Mouse (Mus musculus): ENCODE results near the gene Susd3. TPM values are rescaled to one million over a fixed set of nuclear protein-coding genes. Genes with fewer than 3 reads are reported as not detected.

Susd3 gene
- total RNA-seq, 2 experiments from 2014 or later = 0.55 to 1.3 TPM

GRCm38 (mm10) chr13:49246626-49247025 is 1.9 kb downstream of the Susd3 start:
- no peak for DNase-seq

- peak in 1 of 2 experiments; percentile 66 for DNase-seq
Measured at GRCm38 (mm10) chr13:49246011-49246410, 2.5 kb downstream of the Susd3 start.

DNA sequence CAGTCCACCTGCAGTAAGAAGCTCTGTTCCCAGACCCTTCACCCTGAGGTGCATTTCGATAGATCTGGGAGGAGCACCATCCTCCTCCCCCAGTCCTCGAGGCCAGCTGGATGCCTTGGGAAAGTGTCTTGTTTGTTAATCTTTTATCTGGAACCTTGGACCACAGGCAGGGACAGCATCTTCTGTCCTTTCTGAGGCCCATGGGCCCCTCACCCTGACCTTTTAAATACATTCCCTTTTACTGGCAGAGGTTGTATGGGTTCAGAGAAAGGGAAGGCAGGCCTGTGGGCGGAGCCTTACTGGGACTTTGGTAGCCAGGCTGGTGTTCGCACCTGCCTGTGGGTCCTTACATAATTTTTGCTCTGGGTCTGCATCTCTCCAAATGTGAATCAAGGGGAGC is 3.3 kb downstream of the Susd3 start:
- no peak for DNase-seq

GRCm38 (mm10) chr13:49243492-49243891 is 5.0 kb downstream of the Susd3 start:
- no peak for DNase-seq

- peak in 1 of 2 experiments; percentile 75 for DNase-seq
Measured at GRCm38 (mm10) chr13:49242321-49243065, 6.0 kb downstream of the Susd3 start.

GRCm38 (mm10) chr13:49238737-49239136 is 9.8 kb downstream of the Susd3 start:
- no peak for DNase-seq

GRCm38 (mm10) chr13:49237617-49238016 is 10.9 kb downstream of the Susd3 start:
- DNase-seq = no peak

GRCm38 (mm10) chr13:49234711-49235110 is 13.8 kb downstream of the Susd3 start:
- DNase-seq = no peak

DNA sequence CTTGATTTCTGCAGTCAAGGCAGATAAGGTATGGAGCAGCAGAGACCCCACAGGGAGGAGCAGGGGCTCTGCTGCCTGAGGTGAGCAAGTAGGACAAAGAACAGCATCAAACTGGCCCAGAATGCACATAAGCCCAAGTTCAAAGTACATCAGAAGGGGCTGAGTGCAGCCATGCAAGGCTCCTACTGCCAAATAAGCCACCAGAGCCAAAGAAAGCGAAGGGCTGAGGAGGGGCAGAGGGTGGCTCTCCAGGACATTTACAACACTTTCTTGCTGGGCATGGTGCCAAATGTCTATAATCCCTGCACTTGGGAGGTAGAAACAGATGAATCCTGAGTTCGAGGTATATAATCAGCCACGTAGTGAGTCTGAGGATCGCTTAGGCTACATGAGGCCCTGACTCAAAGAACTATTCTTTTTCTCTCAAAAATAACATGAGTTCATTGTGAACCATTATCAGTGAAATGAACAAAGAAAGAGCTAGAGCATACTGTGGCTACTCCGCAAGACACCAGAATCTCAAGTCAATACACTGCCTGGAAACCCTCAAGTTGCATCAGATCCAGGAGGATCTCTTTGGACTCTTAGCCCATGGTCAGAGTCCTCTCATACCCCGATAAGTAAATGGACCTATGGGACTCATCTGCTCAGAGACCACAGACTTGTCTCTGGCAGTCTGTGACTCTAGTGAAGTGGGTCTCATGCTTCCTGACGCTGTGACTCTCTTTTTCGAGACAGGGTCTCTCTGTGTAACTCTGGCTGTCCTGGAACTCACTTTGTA is 14.5 kb downstream of the Susd3 start:
- no peak for DNase-seq

DNA sequence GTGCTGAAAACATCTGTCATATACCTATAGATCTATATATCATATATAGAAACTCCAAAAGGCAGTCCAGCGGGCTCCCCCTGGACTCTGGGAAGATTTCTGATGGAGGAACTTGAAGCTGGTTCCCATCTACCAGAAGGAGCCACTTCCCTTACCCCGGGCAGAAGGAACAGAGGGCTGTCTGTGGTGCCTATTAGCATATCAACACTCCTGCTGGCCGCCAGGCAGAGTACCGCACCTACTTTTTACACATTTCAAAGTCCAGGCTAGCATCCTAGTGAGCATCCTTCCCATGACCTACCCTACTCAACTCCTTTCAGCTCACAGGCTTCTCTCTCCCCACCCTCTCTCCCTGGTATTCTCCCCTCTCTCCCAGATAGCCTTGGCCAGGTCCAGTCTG is 22.9 kb downstream of the Susd3 start:
- DNase-seq = no peak

DNA sequence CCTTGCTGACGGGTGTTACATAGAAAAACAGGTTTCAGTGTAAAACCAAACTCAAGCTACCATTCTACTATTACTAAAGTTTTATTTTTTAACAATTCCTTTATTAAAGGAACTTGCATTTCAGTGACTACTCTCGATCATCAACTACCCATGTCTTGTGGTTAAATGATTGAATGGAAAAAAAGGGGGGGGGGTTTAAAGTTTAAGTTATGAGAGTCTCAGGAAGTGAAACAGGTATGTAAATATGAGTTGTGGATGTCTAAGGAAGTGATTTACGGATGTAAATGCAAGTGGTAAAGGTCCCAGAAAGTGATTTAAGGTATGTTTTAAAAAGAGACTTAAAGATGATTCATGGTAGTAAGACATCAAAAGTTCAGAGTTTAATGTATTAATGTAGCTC is 23.3 kb downstream of the Susd3 start:
- no peak for DNase-seq

DNA sequence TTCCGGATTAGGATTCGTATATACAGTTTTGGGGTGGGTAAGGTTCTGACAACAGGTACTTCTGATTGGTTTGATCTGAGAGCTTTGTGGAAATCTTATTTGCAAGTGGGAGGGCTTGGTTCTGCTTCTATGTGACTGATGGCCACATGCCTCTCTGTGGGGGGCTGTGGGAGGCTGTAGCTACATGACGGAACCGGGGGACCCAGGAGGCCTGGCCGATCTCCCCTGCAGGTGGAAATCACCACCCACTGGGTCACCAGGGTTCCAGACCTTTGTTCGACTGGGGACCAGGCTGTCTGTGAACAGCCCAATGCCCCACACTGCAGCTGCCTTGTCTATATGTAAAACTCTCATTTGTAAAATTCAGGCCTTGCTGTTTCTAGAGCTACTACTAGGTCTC is 23.8 kb downstream of the Susd3 start:
- DNase-seq = no peak

- DNase-seq = no peak
Measured at GRCm38 (mm10) chr13:49224314-49224713, 24.2 kb downstream of the Susd3 start.

GRCm38 (mm10) chr13:49220912-49221311 is 27.6 kb downstream of the Susd3 start:
- DNase-seq = no peak

- no peak for DNase-seq
Measured at GRCm38 (mm10) chr13:49219367-49219766, 29.1 kb downstream of the Susd3 start.

DNA sequence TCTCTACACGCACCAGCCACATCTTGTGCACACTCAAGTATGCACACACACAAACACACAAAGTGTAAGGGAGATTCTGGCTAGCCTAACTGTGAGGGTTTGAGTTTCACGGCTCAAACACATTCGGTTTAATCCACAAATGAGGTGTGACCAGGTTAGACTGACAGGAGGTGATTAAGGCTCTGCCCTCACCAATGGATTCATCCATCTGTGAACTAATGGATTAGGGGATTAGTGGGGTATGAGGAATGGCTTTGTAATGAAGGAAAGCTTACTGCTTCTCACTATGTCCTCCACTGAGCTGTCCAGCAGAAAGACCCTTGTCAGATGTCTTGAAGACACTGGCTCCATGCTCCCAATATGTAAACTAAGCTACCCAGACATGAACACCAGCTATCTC is 29.9 kb downstream of the Susd3 start:
- DNase-seq = no peak

DNA sequence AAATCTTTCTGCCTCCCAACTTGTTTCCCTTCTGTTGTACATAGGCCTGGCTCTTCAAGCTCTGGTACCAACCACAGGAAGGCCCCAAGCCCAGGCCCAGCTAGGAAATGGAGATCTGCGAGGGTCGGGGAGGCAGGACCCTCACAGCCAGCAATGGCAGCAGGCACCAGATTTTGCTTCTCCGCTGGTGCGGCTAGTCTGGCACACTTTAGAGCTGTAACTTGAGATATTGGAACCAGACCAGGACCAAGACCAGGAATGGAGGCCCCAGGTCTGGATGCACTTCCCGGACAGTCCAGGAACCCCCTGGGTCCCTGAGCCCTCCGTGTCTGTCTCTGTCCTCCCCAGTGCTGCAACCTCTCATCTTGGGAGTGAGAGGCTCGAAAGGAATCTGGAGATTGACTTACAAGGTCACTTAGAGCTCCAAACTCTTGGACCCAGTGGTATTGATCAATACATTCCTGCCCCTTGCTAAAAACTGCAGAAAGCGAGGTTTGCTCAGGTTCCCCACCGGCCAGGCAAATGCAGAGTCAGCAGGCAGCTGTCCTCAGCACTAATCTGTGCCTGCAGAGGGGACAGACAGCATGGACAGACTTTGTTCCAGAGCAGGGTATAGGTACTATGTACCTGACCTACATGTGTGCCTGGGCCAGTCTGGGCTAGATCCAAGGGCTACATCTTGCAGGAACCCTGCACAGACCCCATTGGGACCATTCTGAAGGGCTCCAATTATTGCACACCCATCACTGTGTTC is 31.5 kb downstream of the Susd3 start:
- DNase-seq = no peak

DNA sequence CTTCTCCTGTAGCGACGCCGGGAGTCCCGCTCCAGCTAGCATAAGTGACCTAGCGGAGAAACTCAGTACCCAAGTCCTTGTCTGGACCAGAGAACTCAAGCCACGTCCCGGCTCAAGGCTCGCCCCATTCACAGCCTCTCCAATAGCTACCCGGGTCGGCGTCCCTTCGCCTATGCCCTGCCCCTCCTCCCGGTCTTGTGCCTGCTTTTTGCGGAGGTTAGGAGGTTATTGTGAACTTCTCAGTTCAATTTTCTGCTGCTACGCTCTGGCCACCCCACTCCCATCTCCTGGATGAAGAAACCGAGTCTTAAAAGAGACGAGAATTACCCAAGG is 32.3 kb downstream of the Susd3 start:
- DNase-seq = no peak

GRCm38 (mm10) chr13:49215504-49216219 is 32.8 kb downstream of the Susd3 start, which contains the start of gene Card19:
Gene Card19, minus strand, starts transcription at chr13:49216037.
- peak; percentile 98 to 99 for DNase-seq

- DNase-seq = no peak
Measured at GRCm38 (mm10) chr13:49215128-49215503, 33.4 kb downstream of the Susd3 start.

DNA sequence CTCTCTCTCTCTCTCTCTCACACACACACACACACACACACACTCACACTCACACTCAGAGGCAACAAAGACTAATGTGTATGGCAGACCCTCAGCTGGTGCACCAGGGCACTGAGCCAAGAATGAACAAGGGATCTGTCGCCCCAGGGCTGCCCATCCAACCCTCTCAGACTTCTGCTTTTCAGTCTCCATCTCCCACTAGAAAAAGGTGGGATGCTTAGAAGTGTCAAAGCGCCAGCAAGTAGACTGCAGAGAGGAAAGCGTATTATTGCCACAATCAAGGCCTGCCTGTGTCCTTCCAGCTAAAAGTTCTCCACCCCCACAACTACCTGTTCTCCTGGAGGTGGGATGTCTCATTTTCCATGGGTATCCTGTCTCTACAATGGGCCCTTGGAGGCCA is 34.1 kb downstream of the Susd3 start:
- peak in 1 of 2 experiments; percentile 51 for DNase-seq

DNA sequence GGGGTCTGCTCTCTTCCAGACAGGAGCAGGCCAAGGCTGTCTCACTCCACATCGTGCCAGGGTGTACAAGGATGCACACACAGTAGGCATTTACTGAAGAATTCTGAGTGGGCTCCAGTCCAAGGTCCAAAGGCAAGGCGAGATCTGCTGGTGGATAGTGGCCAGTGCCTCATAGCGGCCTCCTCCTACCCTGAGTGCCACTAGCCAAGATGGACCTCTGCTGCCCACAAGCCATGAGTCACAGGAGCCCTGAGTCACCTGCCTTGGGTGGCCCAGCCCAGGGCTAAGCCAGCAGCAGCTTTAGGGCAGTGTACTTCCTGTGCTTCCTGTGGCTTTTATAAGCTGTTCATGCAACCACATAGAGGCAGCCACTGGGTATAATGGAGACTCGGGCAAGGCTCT is 35.0 kb downstream of the Susd3 start:
- peak; percentile 64 to 72 for DNase-seq
